Mouse (Mus musculus) heart, embryonic 13.5 days (tissue): ENCODE results near the gene Ndufs3. TPM values are rescaled to one million over a fixed set of nuclear protein-coding genes. Genes with fewer than 3 reads are reported as not detected.
A peak's percentile ranks its signal among the peaks of the same experiment; 100 is the strongest.

Experiments
- ATAC-seq: fragments of 200-750 bp; cut with Nextera tagmentation; 2 replicates; pipeline ENCODE4 v1.8.0; 2017; ENCODE audit warnings: moderate TSS enrichment; ENCODE audit not compliant: insufficient number of reproducible peaks, low FRiP score, low TSS enrichment; ENCODE audit errors: extremely low read depth
- H3K27ac ChIP-seq: fragments of 300-500 bp; sonication (generic); replicated peaks from 2 replicates; pipeline ENCODE4 v1.5.1; 2015; ENCODE audit warnings: moderate library complexity, mild to moderate bottlenecking, inconsistent platforms
- H3K27me3 ChIP-seq: fragments of 300-500 bp; sonication (generic); replicated peaks from 2 replicates; pipeline ENCODE4 v1.6.1; 2015; ENCODE audit warnings: mild to moderate bottlenecking, inconsistent platforms
- H3K36me3 ChIP-seq: fragments of 300-500 bp; sonication (generic); 2 replicates; pipeline ENCODE4 v1.6.1; 2015; ENCODE audit warnings: mild to moderate bottlenecking, inconsistent platforms
- H3K4me1 ChIP-seq: fragments of 300-500 bp; sonication (generic); 2 replicates; pipeline ENCODE4 v1.6.1; 2015; ENCODE audit warnings: inconsistent platforms
- H3K4me2 ChIP-seq: fragments of 300-500 bp; sonication (generic); 2 replicates; pipeline ENCODE4 v1.6.1; 2015; ENCODE audit warnings: inconsistent platforms, mild to moderate bottlenecking, moderate library complexity
- H3K4me3 ChIP-seq: fragments of 300-500 bp; sonication (generic); 2 replicates; pipeline ENCODE4 v1.5.1; 2015; ENCODE audit warnings: moderate library complexity, mild to moderate bottlenecking, inconsistent platforms
- H3K9ac ChIP-seq: fragments of 300-500 bp; sonication (generic); 2 replicates; pipeline ENCODE4 v1.6.1; 2015; ENCODE audit warnings: inconsistent platforms, mild to moderate bottlenecking, moderate library complexity
- H3K9me3 ChIP-seq: fragments of 300-500 bp; sonication (generic); 2 replicates; pipeline ENCODE4 v1.6.1; 2016; ENCODE audit warnings: inconsistent platforms
- WGBS: fragments of 180-500 bp; shearing (Covaris S2); methylation state at CpG from one replicate; pipeline ENCODE4 v1.1.7; 2015; ENCODE audit warnings: mixed read lengths; 5-methylcytosine and 5-hydroxymethylcytosine counted together
- polyA plus RNA-seq: library from polyadenylated mRNA; unstranded; fragments of >200 nt; fragmentation: Nextera tagmentation; extraction: Ambion mirVana; gene quantifications from 2 replicates; pipeline ENCODE4 v1.2.1, GENCODE M21; 2015

The Ndufs3 gene
- polyA plus RNA-seq: 314 and 369 TPM in 2 replicates

DNA sequence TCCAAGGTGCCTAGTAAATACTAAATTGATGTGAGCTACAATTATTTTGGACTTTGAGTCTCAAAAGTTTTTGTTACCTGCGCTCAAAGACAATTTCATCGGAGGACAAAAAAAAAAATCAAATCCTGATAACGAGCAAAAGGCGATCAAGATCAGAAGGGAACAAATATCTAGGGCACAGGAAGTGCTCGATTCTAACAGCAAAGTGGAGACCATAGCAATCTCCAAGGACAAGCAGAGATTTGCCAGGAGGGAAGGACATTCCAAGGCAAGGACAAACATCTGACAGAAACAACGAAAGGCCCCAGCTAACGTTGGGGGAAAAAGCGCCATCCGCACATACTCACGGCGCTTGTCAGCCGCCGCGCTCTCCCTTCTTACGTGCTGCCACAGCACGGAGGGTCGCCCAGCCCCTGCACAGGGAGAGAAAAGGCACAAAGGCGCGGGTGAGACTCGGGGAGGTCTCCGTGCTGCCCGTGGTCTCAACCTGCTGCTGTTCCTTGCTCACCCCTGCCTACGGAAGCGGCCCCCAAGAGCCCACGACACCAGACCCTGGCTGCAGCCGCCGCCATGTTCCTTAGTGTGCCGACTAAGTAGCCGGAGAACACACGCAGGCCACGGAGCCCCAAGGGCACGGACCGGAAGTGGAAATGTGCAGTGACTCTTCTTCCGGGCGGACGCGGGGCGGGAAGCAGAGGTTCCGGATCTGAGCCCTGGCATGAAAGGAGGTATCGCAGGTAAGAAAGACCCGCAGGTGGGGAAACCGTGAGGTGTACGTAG lies at the start of gene Ndufs3, which contains the start of gene Kbtbd4:
TSS of gene Ndufs3 (minus strand) at position 752 of the 780 bp plus-strand sequence.
TSS of gene Kbtbd4 (plus strand) at position 665 of the 780 bp plus-strand sequence.
- Histone ChIP-seq H3K4me3 (peak within 1 kb of the TSS; percentile 82), H3K36me3 (peaks cover 68% of the 10 kb centered on the region), H3K27ac (peak within 1 kb of the TSS; percentile 94), H3K27me3 (no peaks in the 10 kb centered on the region), H3K9me3 (no peaks in the 10 kb centered on the region), H3K4me1 (peaks cover 31% of the 10 kb centered on the region), H3K9ac (peak within 1 kb of the TSS; percentile 96), H3K4me2 (peak within 1 kb of the TSS; percentile 84)
- WGBS: under 1% methylated on average over 43 of the region's 43 CpGs
- ATAC-seq: peak; percentile 83

DNA sequence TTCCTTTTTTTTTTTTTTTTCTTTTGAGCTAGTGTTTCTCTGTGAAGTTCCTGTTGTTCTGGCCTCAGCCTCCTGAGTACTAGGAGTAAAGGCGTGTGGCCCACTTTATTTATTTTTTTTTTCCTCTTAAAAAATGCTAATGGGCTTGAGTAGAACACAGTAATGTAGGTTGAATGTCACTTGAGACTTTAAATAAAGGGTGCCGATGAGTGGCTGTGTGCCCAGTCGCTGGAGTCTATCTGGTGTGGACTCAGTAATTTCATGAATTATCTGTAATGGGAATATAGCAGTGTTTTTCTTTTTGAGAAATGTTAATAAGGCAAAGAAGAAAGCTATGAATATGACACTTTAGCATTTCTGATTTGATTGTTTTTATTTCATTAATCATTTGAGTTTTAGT lies 48.8 kb upstream of the Ndufs3 start:
- no peak overlapping the region for H3K9ac ChIP-seq
- 63% methylated on average over 3 of the region's 3 CpGs for WGBS
- H3K9me3 ChIP-seq: no peaks in the 10 kb centered on the region
- ATAC-seq: no peak
- H3K4me1 ChIP-seq: peaks cover 46% of the 10 kb centered on the region
- no peak overlapping the region for H3K4me2 ChIP-seq
- H3K4me3 ChIP-seq: no peak overlapping the region
- peaks cover 22% of the 10 kb centered on the region; the same call in 1 of the 2 replicates for H3K36me3 ChIP-seq
- H3K27me3 ChIP-seq: no peaks in the 10 kb centered on the region
- H3K27ac ChIP-seq: no peak overlapping the region

DNA sequence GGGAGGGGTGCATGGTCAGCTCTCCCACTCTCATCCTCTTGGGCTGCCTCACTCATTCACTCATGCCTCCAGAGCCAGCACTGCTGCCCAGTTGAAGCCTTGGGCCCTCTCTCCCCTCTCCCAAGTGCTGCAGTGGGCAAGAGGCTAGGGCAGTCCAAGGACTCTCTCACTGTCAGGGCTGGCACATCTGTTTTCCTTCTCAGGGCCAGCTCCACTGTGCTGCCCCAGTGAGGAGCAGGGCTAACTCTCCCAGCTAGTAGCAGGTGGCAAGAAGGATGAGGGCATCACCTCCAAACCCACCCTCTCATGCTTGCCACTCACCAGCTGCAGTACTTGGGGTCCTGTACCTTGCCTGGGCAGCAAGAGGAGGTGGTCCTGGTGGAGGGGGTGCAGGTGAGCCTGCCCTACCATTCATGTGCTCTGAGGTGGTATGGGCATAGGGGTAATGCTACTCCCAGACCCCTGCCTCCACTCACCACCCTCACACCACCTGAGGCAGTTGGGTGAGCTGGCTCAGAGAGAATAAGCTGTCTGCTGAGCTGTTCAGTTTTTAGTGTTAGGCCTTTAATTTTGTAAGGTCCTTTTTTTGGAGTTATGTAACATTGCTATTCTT lies 46.1 kb upstream of the Ndufs3 start:
- H3K4me1 ChIP-seq: peaks cover 50% of the 10 kb centered on the region
- no peak overlapping the region for H3K9ac ChIP-seq
- H3K27ac ChIP-seq: no peak overlapping the region
- no peaks in the 10 kb centered on the region for H3K9me3 ChIP-seq
- H3K4me3 ChIP-seq: no peak overlapping the region
- peaks cover 28% of the 10 kb centered on the region for H3K36me3 ChIP-seq
- H3K4me2 ChIP-seq: no peak overlapping the region
- no peaks in the 10 kb centered on the region for H3K27me3 ChIP-seq
- no peak; the same call in 1 of the 2 replicates for ATAC-seq

DNA sequence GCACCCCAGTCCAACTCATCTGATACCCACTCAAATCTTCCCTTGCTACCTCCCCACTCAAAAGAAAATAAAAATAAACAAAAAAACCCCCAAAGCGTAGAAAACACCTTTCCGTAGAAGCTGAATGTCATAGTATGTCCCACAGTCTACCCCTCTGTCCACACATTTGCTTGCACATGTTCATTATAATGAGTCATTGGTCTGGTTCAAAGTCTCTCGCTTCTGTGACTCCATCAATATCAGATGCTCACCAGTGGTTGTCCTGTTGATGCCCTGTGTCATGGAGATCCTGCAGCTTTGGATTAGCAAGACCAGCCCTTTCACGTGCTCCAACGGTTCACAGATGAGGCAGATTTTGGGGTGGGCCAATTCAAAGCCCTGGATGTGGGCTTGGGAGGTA lies 45.5 kb upstream of the Ndufs3 start:
- no peak overlapping the region for H3K4me2 ChIP-seq
- H3K27me3 ChIP-seq: no peaks in the 10 kb centered on the region
- peaks cover 26% of the 10 kb centered on the region for H3K36me3 ChIP-seq
- H3K4me3 ChIP-seq: no peak overlapping the region
- no peaks in the 10 kb centered on the region for H3K9me3 ChIP-seq
- H3K4me1 ChIP-seq: peaks cover 50% of the 10 kb centered on the region
- ATAC-seq: no peak
- 81% methylated on average over 5 of the region's 5 CpGs for WGBS
- no peak overlapping the region for H3K27ac ChIP-seq
- no peak overlapping the region for H3K9ac ChIP-seq

DNA sequence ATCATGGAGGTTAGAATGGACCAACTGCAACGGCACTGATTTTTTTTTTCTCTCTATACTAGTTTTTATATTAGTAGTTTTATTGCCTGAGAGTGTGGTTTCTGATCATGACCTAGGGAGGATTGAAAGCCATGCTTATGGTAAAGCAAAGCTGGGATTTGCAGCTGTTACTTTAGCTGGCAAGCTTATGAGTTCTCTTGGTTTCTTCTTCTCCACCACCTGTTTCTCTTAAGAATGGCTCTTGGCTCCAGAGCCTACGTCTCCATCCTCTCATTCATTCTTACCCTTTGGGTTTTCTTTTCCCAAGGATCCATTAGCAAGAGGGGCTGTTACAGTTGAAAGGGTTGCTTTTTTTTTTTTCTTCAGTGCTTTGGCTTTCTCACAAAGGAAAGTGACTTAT lies 37.1 kb upstream of the Ndufs3 start:
- H3K9me3 ChIP-seq: no peaks in the 10 kb centered on the region
- H3K4me1 ChIP-seq: peaks cover 56% of the 10 kb centered on the region
- H3K4me2 ChIP-seq: peak overlapping the region; percentile 82
- H3K9ac ChIP-seq: peak overlapping the region; percentile 99
- H3K27me3 ChIP-seq: no peaks in the 10 kb centered on the region
- no peak for ATAC-seq
- WGBS: 65% methylated on average over 2 of the region's 2 CpGs
- H3K4me3 ChIP-seq: peak overlapping the region; percentile 93
- no peak overlapping the region for H3K27ac ChIP-seq
- H3K36me3 ChIP-seq: peaks cover 7% of the 10 kb centered on the region

DNA sequence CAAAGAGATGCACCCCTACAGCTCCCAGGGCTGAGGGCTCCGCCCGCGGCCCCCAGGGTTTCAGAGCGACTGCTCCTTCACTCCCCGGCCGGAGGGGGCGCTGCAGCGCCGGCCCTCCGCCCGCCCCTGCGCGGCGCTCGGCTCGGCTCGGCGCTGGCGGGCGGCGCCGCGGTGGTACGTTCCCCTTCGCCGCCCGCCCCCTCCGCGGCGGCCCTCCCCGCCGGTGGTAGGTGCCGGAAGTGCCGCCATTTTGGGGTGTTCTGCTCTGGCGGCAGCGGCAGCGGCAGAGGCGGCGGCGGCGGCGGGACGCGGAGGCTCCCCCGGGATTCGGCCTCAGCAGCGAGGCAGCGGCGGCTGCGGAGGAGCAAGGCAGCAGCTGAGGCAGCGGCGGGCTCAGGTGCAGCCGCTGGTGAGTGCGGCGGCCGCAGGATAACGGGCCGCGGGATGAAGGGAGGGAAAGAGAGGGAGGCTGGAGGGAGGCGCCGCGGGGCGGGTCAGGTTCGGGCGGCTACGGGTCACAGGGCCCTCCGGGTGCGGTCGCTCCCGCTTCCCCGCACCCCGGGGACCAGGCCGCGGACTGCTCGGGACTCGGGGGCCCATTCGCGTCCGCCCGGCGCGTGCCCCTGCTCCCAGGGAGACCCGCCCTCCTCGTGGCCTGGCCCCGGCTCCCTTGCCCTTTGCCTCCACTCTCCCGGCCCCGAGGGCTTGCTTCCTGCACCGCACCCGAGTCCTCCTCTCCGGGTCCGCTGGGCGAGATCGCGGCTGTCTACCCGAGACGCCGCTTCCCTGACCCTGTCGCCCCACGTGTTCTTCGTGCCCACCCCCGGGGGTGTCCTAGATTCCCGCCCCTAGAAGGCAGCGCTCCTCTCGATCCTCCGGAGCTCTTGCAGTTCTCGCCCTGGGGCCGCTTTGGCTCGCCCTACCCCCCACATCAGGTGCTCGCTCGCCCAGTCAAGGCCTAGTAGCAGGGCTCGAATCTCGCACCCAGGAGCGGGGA lies 35.9 kb upstream of the Ndufs3 start, which contains the start of gene Celf1:
TSS of gene Celf1 (plus strand) at position 150 of the 997 bp plus-strand sequence.
- peak; percentile 93 for ATAC-seq
- Histone ChIP-seq H3K36me3 (no peaks in the 10 kb centered on the region), H3K4me3 (peak within 1 kb of the TSS; percentile 93), H3K27ac (peak within 1 kb of the TSS; percentile 96), H3K9me3 (no peaks in the 10 kb centered on the region), H3K4me2 (peak within 1 kb of the TSS; percentile 82), H3K9ac (peak within 1 kb of the TSS; percentile 99), H3K4me1 (peaks cover 45% of the 10 kb centered on the region), H3K27me3 (no peaks in the 10 kb centered on the region)
- WGBS: under 1% methylated on average over 96 of the region's 113 CpGs

DNA sequence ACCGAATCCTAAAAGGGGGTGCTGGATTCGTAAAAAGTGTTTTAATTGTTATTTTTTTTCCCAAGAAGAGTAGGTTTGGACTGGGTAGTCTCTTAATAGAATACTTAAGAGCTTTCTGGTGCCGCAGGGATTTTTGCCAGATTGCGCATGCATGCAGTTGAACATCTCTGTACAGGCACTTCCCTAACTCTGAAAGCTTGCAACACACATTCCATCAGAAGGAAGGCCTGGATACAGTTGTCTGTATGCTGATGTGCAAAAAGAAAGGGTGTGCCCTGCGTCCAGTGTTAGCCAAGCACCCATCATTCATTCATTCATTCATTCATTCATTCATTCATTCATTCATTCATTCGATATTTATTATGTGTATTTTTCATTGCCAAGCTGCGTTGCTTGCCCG lies 35.1 kb upstream of the Ndufs3 start:
- H3K4me2 ChIP-seq: peak overlapping the region; percentile 82
- H3K9me3 ChIP-seq: no peaks in the 10 kb centered on the region
- 45% methylated on average over 8 of the region's 8 CpGs for whole genome bisulfite sequencing
- no peaks in the 10 kb centered on the region for H3K27me3 ChIP-seq
- no peak for ATAC-seq
- peaks cover 40% of the 10 kb centered on the region for H3K4me1 ChIP-seq
- H3K4me3 ChIP-seq: peak overlapping the region; percentile 93
- H3K27ac ChIP-seq: peak overlapping the region; percentile 96
- peak overlapping the region; percentile 99 for H3K9ac ChIP-seq
- no peaks in the 10 kb centered on the region for H3K36me3 ChIP-seq

DNA sequence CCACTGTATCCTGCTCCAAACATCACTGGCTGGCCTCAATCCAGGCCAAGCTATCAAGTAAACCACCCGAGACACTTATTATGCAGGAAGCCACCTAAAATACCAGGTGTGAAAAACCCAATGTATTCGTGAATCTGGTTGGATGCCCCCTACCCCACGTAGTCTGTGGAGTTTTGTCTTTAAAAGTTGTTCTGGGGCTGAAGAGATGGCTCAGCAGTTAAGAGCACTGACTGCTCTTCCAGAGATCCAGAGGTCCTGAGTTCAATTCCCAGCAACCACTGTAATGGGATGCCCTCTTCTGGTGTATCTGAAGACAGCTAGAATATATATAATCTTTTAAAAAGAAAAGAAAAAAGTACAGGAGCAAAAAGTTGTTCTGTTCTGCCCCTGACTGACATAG lies 33.7 kb upstream of the Ndufs3 start:
- no peak for ATAC-seq
- H3K36me3 ChIP-seq: no peaks in the 10 kb centered on the region
- no peak overlapping the region for H3K4me2 ChIP-seq
- no peak overlapping the region for H3K27ac ChIP-seq
- peaks cover 27% of the 10 kb centered on the region for H3K4me1 ChIP-seq
- H3K27me3 ChIP-seq: no peaks in the 10 kb centered on the region
- H3K9ac ChIP-seq: no peak overlapping the region
- WGBS: 61% methylated on average over 3 of the region's 3 CpGs
- H3K4me3 ChIP-seq: no peak overlapping the region
- no peaks in the 10 kb centered on the region for H3K9me3 ChIP-seq

DNA sequence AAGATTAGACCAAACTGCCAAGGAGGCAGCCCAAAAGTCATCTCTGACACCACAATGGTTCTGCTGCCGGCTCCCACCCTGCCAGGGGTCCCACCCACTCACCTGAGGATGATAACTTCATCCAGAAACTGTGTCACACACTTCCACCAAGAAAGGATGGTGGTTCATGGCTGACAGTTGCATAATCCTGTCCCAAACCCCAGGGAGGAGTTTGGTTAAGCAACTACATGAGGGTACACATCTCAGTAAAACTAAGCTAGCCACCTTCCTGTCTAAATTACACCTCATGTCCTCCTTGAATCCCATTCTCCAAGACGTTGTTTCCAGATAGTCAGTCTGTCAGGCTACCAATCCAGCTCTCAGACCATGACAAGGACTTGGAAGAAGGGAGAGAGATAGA lies 27.6 kb upstream of the Ndufs3 start:
- 54% methylated on average over 2 of the region's 2 CpGs for WGBS
- H3K4me3 ChIP-seq: no peak overlapping the region
- H3K9me3 ChIP-seq: no peaks in the 10 kb centered on the region
- H3K9ac ChIP-seq: no peak overlapping the region
- H3K27me3 ChIP-seq: 0 out of 2 replicates have a peak, but pooled peaks cover 6% of the 10 kb centered on the region
- no peaks in the 10 kb centered on the region for H3K4me1 ChIP-seq
- ATAC-seq: no peak
- no peak overlapping the region for H3K4me2 ChIP-seq
- H3K27ac ChIP-seq: no peak overlapping the region
- no peaks in the 10 kb centered on the region for H3K36me3 ChIP-seq

DNA sequence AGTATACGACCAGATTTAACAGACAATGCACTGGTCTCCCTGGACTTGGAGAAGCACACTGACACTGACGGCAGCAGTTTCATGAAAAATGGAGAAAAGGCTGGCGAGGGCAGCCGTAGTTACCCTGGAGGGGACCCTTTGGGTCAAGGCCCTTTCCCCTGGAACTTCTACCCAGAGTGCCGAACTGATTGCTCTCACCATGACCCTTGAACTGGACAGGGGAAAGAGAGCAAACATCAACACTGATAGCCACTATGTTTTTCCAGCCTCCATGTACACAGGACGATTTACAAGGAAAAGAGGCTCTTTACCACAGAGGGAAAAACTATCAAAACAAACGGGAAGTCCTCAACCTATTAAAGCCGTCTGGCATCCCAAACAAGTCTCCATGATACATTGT lies 27.2 kb upstream of the Ndufs3 start:
- ATAC-seq: no peak
- Histone ChIP-seq H3K27me3 (0 out of 2 replicates have a peak, but pooled peaks cover 6% of the 10 kb centered on the region), H3K9me3 (no peaks in the 10 kb centered on the region), H3K9ac (no peak overlapping the region), H3K4me3 (no peak overlapping the region), H3K27ac (no peak overlapping the region), H3K4me1 (no peaks in the 10 kb centered on the region), H3K36me3 (no peaks in the 10 kb centered on the region), H3K4me2 (no peak overlapping the region)
- WGBS: 73% methylated on average over 8 of the region's 8 CpGs

DNA sequence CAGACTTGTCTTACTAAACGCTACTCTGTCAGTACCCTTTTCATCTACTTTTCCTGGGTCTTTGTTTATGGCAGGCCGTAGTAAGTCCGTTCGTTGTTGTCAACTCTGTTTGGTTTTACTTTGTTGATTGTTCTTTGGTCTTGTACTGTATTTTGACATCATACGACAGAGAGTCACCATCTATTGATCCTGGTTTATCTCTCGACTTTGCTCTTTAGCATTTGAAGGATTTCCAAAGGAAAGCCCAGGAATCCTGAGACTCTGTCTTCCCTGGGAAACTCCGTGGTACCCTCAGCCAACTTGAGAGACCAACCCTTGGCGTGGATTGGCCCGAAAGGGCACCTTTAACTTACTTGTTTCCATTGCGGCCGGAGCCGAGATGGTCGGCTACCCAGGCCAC lies 23.9 kb upstream of the Ndufs3 start:
- 80% methylated on average over 13 of the region's 13 CpGs for WGBS
- H3K36me3 ChIP-seq: no peaks in the 10 kb centered on the region

More for the DNA sequence above, 23.9 kb upstream of the Ndufs3 start:
- no peak for ATAC-seq
- H3K4me3 ChIP-seq: no peak overlapping the region
- H3K9me3 ChIP-seq: no peaks in the 10 kb centered on the region
- H3K9ac ChIP-seq: no peak overlapping the region
- no peak overlapping the region for H3K4me2 ChIP-seq
- 0 out of 2 replicates have a peak, but pooled peaks cover 6% of the 10 kb centered on the region for H3K27me3 ChIP-seq
- no peaks in the 10 kb centered on the region for H3K4me1 ChIP-seq
- no peak overlapping the region for H3K27ac ChIP-seq
